Mouse (Mus musculus) heart, adult 2 months (tissue): ENCODE measurements around the gene Dgcr2. TPM values are rescaled to one million over a fixed set of nuclear protein-coding genes. Genes with fewer than 3 reads are reported as not detected.

Source experiments
- DNase-seq, 2 experiments: peaks; one replicate each; pipeline ENCODE4 v3.0.0; 2021
- H3K27ac ChIP-seq: fragments of 200-600 bp; 2 replicates; pipeline ENCODE4 v1.8.1; 2022
- H3K27me3 ChIP-seq: fragments of 200-500 bp; 2 replicates; pipeline ENCODE4 v1.6.1; 2012; ENCODE audit warnings: mild to moderate bottlenecking, low read length, inconsistent platforms, mixed read lengths; ENCODE audit not compliant: control insufficient read depth, insufficient read depth
- H3K36me3 ChIP-seq: fragments of 200-500 bp; 2 replicates; pipeline ENCODE4 v1.6.1; 2012; ENCODE audit warnings: low read length, inconsistent platforms; ENCODE audit not compliant: control insufficient read depth, insufficient read depth
- H3K4me1 ChIP-seq: fragments of 200-500 bp; 2 replicates; pipeline ENCODE4 v1.6.1; 2011; ENCODE audit warnings: low read length; ENCODE audit not compliant: control insufficient read depth, insufficient read depth
- H3K4me3 ChIP-seq: fragments of 200-600 bp; 2 replicates; pipeline ENCODE4 v1.8.1; 2022
- H3K79me2 ChIP-seq: fragments of 200-500 bp; replicated peaks from 2 replicates; pipeline ENCODE4 v1.6.1; 2012; ENCODE audit warnings: mild to moderate bottlenecking, inconsistent platforms, low read length, moderate library complexity, mixed read lengths; ENCODE audit not compliant: control insufficient read depth, insufficient read depth
- H3K9ac ChIP-seq: fragments of 200-500 bp; 2 replicates; pipeline ENCODE4 v1.6.1; 2012; ENCODE audit warnings: low read depth, mild to moderate bottlenecking, control low read depth, inconsistent platforms, low read length, mixed read lengths
- CTCF ChIP-seq: fragments of 200-600 bp; IDR thresholded peaks from 2 replicates; pipeline ENCODE4 v1.8.1; 2022; ENCODE audit warnings: antibody characterized with exemption, mild to moderate bottlenecking, moderate library complexity
- EP300 ChIP-seq: fragments of 200-500 bp; IDR thresholded peaks from 2 replicates; pipeline ENCODE4 v1.6.1; 2011; ENCODE audit warnings: low read depth, low read length, control low read depth; ENCODE audit not compliant: insufficient read depth
- POLR2A ChIP-seq: fragments of 200-500 bp; IDR thresholded peaks from 2 replicates; pipeline ENCODE4 v1.6.1; 2011; ENCODE audit warnings: mild to moderate bottlenecking, low read depth, low read length, control low read depth; ENCODE audit not compliant: insufficient read depth
- WGBS: fragments of 180-500 bp; shearing (Covaris S2); methylation state at CpG from one replicate; pipeline ENCODE4 v1.1.7; 2018; 5-methylcytosine and 5-hydroxymethylcytosine counted together
- intact Hi-C: fragments of 180-260 bp; cut with DNase I; formaldehyde crosslinking; loops from one replicate; pipeline ENCODE4 v1.15.1; 2025
- polyA plus RNA-seq: library from polyadenylated mRNA; depleted of rRNA; stranded (reverse); fragments of >200 nt; gene quantifications from 2 replicates; pipeline ENCODE4 v1.2.3, GENCODE M21; 2012
- total RNA-seq, 2 experiments: library from RNA; stranded (reverse); gene quantifications; 2 replicates each; pipeline ENCODE4 v1.2.3; 2021

The Dgcr2 gene
- total and polyA plus RNA-seq, 3 experiments, result 46.5 to 64.3 (median 55.7) TPM

- no peak overlapping the region for H3K9ac ChIP-seq
- no peak for DNase-seq
- H3K27ac ChIP-seq, result no peak overlapping the region
- no peaks in the 10 kb centered on the region for H3K79me2 ChIP-seq
- no peaks in the 10 kb centered on the region for H3K4me1 ChIP-seq
- TF ChIP-seq CTCF (no peak), EP300 (no peak), POLR2A (no peak)
- no peaks in the 10 kb centered on the region for H3K27me3 ChIP-seq
- H3K36me3 ChIP-seq, result no peaks in the 10 kb centered on the region
- intact Hi-C loops, result no loop called here
- H3K4me3 ChIP-seq, result no peak overlapping the region
- whole genome bisulfite sequencing, result 61% methylated on average over 10 of the region's 10 CpGs
These were observed 38.4 kb upstream of the Dgcr2 start for GRCm38 (mm10) chr16:17936776-17937175.

DNA sequence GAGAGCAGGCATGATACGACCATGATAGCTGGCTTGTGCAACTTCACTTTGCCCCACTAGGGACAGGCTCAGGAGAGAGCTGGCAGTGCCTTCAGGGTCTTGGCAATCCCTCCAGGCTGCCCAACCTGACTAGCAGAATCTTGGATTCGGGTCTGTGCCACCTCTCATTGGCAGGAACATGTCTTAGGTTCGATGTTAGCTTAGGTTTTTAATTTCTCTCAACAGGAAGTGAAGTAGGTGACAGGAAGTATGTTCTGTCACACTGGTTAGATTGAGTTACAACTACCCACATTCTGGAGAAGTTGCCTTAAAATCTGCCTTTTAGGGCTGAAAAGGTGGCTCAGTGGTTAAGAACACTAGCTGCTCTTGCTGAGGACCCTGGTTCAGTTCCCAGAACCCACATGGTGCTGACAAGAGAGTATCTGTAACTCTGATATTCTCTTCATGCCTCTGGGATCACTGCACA lies 36.1 kb upstream of the Dgcr2 start:
- TF ChIP-seq EP300, result no peak
- TF ChIP-seq CTCF, result no peak
- TF ChIP-seq POLR2A, result no peak
- H3K27ac ChIP-seq, result no peak overlapping the region
- no peaks in the 10 kb centered on the region for H3K27me3 ChIP-seq
- H3K4me1 ChIP-seq, result no peaks in the 10 kb centered on the region
- 36% methylated on average over 3 of the region's 3 CpGs for WGBS
- intact Hi-C loops, result no loop called here
- H3K79me2 ChIP-seq, result no peaks in the 10 kb centered on the region
- no peak overlapping the region for H3K9ac ChIP-seq
- no peaks in the 10 kb centered on the region for H3K36me3 ChIP-seq
- no peak for DNase-seq
- H3K4me3 ChIP-seq, result no peak overlapping the region

GRCm38 (mm10) chr16:17933594-17934444 lies 35.5 kb upstream of the Dgcr2 start:
- H3K27ac ChIP-seq, result no peak overlapping the region
- intact Hi-C loops, result no loop called here
- no peaks in the 10 kb centered on the region for H3K27me3 ChIP-seq
- H3K4me1 ChIP-seq, result no peaks in the 10 kb centered on the region
- H3K4me3 ChIP-seq, result no peak overlapping the region
- 62% methylated on average over 9 of the region's 9 CpGs for WGBS
- H3K36me3 ChIP-seq, result no peaks in the 10 kb centered on the region
- DNase-seq, result no peak
- no peak overlapping the region for H3K9ac ChIP-seq
- no peaks in the 10 kb centered on the region for H3K79me2 ChIP-seq
- TF ChIP-seq CTCF (no peak), EP300 (no peak), POLR2A (no peak)

DNA sequence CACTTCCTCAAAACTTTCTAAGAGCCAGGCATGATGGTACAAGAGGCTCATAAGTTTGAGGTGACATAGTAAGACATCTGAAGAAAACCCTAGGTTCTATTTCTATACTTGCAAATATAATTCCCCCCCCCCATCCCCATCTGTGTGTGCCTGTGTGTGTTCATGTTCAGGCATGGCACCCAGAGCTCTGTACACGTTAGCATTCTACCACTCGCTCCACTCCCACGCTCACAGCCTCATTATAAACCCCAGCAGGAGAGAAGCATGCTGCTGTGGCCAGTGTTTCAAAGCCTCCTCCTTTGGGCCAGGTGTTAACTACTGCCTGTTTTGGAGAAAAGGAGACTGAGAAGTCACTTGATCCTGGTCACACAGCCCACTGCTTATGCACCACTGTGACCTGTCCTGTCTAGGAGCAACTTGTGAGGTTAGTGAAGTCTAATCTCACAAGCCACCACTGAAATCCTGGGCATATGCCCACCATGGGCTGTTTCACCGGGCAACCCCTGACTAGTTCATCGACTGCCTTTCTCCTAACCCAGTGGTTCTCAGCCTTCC lies 33.6 kb upstream of the Dgcr2 start:
- TF ChIP-seq CTCF, result no peak
- TF ChIP-seq EP300, result no peak
- TF ChIP-seq POLR2A, result no peak
- Histone ChIP-seq H3K4me1 (no peaks in the 10 kb centered on the region), H3K27ac (no peak overlapping the region), H3K9ac (no peak overlapping the region), H3K79me2 (no peaks in the 10 kb centered on the region), H3K4me3 (no peak overlapping the region), H3K36me3 (no peaks in the 10 kb centered on the region), H3K27me3 (no peaks in the 10 kb centered on the region)
- no peak for DNase-seq
- whole genome bisulfite sequencing, result 79% methylated on average over 5 of the region's 5 CpGs
- intact Hi-C loops, result no loop called here

- no peaks in the 10 kb centered on the region for H3K4me1 ChIP-seq
- H3K9ac ChIP-seq, result no peak overlapping the region
- H3K79me2 ChIP-seq, result no peaks in the 10 kb centered on the region
- no peak overlapping the region for H3K27ac ChIP-seq
- 83% methylated on average over 2 of the region's 2 CpGs for WGBS
- no peaks in the 10 kb centered on the region for H3K27me3 ChIP-seq
- intact Hi-C loops, result loop anchor here (5.0 to 10.0 kb wide), 2 partner anchors 118 to 305 kb away; partner anchors contain the start of gene Zdhhc8
- H3K4me3 ChIP-seq, result no peak overlapping the region
- TF ChIP-seq EP300 (no peak), CTCF (no peak), POLR2A (no peak)
- no peak for DNase-seq
- H3K36me3 ChIP-seq, result no peaks in the 10 kb centered on the region
These were observed 31.3 kb upstream of the Dgcr2 start for GRCm38 (mm10) chr16:17929631-17930030.

GRCm38 (mm10) chr16:17929211-17929610 lies 30.8 kb upstream of the Dgcr2 start:
- Histone ChIP-seq H3K27ac (no peak overlapping the region), H3K9ac (no peak overlapping the region), H3K27me3 (no peaks in the 10 kb centered on the region), H3K36me3 (no peaks in the 10 kb centered on the region), H3K4me3 (no peak overlapping the region), H3K79me2 (no peaks in the 10 kb centered on the region), H3K4me1 (no peaks in the 10 kb centered on the region)
- 32% methylated on average over 2 of the region's 2 CpGs for WGBS
- TF ChIP-seq EP300 (no peak), POLR2A (no peak), CTCF (no peak)
- intact Hi-C loops, result loop anchor here (5.0 to 10.0 kb wide), 2 partner anchors 118 to 306 kb away; partner anchors contain the start of gene Zdhhc8
- no peak for DNase-seq
